Mouse (Mus musculus) heart, postnatal 0 days (tissue): Measurements from ENCODE around the gene Scn11a. TPM values are rescaled to one million over a fixed set of nuclear protein-coding genes. Genes with fewer than 3 reads are reported as not detected.

Experiments
- ATAC-seq: fragments of 200-750 bp; cut with Nextera tagmentation; 2 replicates; pipeline ENCODE4 v1.8.0; 2017; ENCODE audit warnings: low read depth, moderate number of reproducible peaks, moderate library complexity; ENCODE audit not compliant: insufficient read depth
- DNase-seq: peaks from one replicate; pipeline ENCODE4 v3.0.0-alpha.2; 2016; ENCODE audit warnings: low spot score
- H3K27ac ChIP-seq: fragments of 300-500 bp; sonication (generic); 2 replicates; pipeline ENCODE4 v1.5.1; 2014; ENCODE audit warnings: low read depth, mild to moderate bottlenecking
- H3K27me3 ChIP-seq: fragments of 300-500 bp; sonication (generic); 2 replicates; pipeline ENCODE4 v1.6.1; 2014; ENCODE audit warnings: low read length, mixed read lengths; ENCODE audit not compliant: control insufficient read depth, insufficient read depth
- H3K36me3 ChIP-seq: fragments of 300-500 bp; sonication (generic); replicated peaks from 2 replicates; pipeline ENCODE4 v1.6.1; 2014; ENCODE audit warnings: low read length, mixed read lengths; ENCODE audit not compliant: control insufficient read depth, insufficient read depth
- H3K4me1 ChIP-seq: fragments of 300-500 bp; sonication (generic); 2 replicates; pipeline ENCODE4 v1.6.1; 2014; ENCODE audit warnings: antibody characterized with exemption; ENCODE audit not compliant: control insufficient read depth, insufficient read depth
- H3K4me2 ChIP-seq: fragments of 300-500 bp; sonication (generic); 2 replicates; pipeline ENCODE4 v1.6.1; 2014; ENCODE audit warnings: low read depth, mild to moderate bottlenecking, low read length, moderate library complexity
- H3K4me3 ChIP-seq: fragments of 300-500 bp; sonication (generic); 2 replicates; pipeline ENCODE4 v1.5.1; 2014; ENCODE audit warnings: low read depth, low read length
- H3K9ac ChIP-seq: fragments of 300-500 bp; sonication (generic); replicated peaks from 2 replicates; pipeline ENCODE4 v1.6.1; 2014; ENCODE audit warnings: low read depth, low read length, mixed read lengths
- H3K9me3 ChIP-seq: fragments of 300-500 bp; sonication (generic); replicated peaks from 2 replicates; pipeline ENCODE4 v1.6.1; 2016; ENCODE audit warnings: low read length; ENCODE audit not compliant: control insufficient read depth
- CTCF ChIP-seq: IDR thresholded peaks from 2 replicates; pipeline ENCODE4 v1.5.1; 2016; ENCODE audit warnings: antibody characterized with exemption, control low read depth, low read depth
- EP300 ChIP-seq: IDR thresholded peaks from 2 replicates; pipeline ENCODE4 v1.6.1; 2016; ENCODE audit warnings: antibody characterized with exemption, low read depth
- WGBS: fragments of 180-500 bp; shearing (Covaris S2); extraction: QIAGEN DNeasy Blood & Tissue Kit; methylation state at CpG from one replicate; pipeline ENCODE4 v1.1.7; 2014; 5-methylcytosine and 5-hydroxymethylcytosine counted together
- polyA plus RNA-seq: library from polyadenylated mRNA; unstranded; fragments of >200 nt; fragmentation: Nextera tagmentation; extraction: Ambion mirVana; gene quantifications from 2 replicates; pipeline ENCODE4 v1.2.1, GENCODE M21; 2015
- total RNA-seq: library from RNA; depleted of rRNA; stranded (reverse); fragments of >200 nt; gene quantifications from 2 replicates; pipeline ENCODE4 v1.2.3, GENCODE M21; 2014; ENCODE audit warnings: low replicate concordance

Gene Scn11a
- total and polyA plus RNA-seq, 2 experiments from 2014 or later, result 0.03 TPM; not detected in 1

- DNase-seq, result no peak
- Histone ChIP-seq H3K9me3 (no peaks in the 10 kb centered on the region), H3K4me3 (no peak overlapping the region), H3K9ac (no peak overlapping the region), H3K36me3 (no peaks in the 10 kb centered on the region), H3K4me2 (no peak overlapping the region), H3K27me3 (no peaks in the 10 kb centered on the region), H3K27ac (no peak overlapping the region), H3K4me1 (peaks cover 5% of the 10 kb centered on the region; the same call in 1 of the 2 replicates)
- TF ChIP-seq CTCF (no peak), EP300 (no peak)
- WGBS, result 40% methylated on average over 5 of the region's 5 CpGs
- no peak for ATAC-seq
Observed at GRCm38 (mm10) chr9:119741101-119741786, 84.0 kb downstream of the Scn11a start.

DNA sequence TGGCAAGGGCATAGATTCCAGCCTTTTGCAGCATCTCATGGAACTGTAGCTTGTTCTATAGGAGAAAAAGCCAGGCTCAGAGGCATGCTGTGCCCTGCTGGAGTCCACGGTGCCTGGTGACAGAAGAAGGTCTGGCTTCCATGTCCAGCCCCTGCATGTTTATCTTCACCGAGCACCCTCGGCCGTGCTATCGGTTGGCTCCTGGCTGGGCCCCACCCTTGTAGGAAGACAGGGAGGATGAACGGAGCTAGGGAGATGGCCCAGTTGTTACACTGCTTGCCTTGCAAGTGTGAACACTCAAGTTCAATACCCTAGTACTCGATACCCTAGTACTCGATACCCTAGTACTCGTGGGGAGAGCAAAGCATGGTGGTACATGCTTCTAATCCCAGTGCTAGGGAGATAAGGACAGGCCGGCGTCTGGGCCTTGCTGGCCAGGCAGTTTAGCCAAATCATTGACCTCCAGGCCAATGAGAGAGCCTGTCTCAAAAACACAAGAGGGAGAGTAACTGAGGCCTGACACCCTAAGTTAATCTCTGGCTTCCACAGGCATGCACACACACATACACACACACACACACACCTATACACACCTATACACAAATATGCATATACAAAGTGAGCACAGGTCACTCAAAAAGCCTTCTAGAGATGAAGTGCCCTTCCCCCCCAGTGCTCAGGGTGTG lies 96.7 kb downstream of the Scn11a start:
- WGBS, result 62% methylated on average over 11 of the region's 11 CpGs
- Histone ChIP-seq H3K36me3 (no peaks in the 10 kb centered on the region), H3K4me2 (no peak overlapping the region), H3K27me3 (no peaks in the 10 kb centered on the region), H3K4me3 (no peak overlapping the region), H3K27ac (no peak overlapping the region), H3K9ac (no peak overlapping the region), H3K9me3 (no peaks in the 10 kb centered on the region), H3K4me1 (no peaks in the 10 kb centered on the region)
- TF ChIP-seq CTCF (no peak), EP300 (no peak)
- no peak for DNase-seq
- ATAC-seq, result no peak

DNA sequence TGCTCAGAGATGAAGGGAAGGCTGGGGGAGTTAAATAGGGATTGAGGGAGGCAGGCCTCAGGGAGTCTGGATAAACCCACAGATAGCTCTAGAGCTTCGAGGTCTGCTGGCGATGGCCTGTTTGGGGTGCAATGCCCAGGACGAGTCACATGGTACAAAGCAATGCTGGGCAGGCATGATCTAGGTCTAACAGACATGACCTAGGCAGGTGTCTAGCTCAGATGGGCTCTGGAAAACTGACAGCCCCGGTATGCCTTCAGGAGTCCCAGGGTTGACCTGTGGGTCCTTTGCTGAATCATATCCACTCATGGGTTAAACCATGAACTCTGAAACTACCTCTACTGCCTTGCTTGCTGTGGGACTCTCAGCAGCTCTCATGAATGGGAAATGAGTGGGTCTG lies 98.3 kb downstream of the Scn11a start:
- WGBS, result 84% methylated on average over 4 of the region's 4 CpGs
- TF ChIP-seq CTCF (no peak), EP300 (no peak)
- ATAC-seq, result no peak

DNA sequence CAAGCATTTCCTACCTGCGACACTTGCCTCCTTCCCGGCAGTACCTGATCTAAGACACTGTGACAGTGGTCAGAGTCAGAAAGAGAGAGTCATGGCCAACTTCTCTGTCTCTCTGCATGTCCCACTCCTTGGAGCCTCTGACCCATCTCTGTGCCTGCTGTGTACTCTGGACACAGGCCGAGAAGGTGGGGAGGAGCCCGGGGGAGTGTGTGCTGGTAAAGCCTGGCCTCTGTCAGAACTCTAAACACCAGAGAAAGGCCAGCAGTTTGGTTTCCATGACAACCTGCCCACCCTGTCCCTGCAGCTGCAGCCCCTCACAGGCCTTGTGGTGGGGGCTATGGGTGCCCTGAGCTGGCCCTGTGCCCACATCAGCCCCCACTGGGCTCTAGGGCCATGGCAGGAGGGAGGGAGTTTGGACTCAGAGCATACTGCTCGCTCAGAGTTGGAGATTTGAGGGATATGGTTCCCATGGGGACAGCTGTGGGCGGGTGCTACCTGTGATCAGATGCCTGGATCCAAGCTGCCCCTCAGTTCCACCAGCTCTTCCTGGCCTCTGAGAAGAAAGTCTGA lies 99.9 kb downstream of the Scn11a start:
- Histone ChIP-seq H3K4me1 (no peaks in the 10 kb centered on the region), H3K27ac (no peak overlapping the region), H3K4me2 (no peak overlapping the region), H3K9me3 (no peaks in the 10 kb centered on the region), H3K27me3 (no peaks in the 10 kb centered on the region), H3K4me3 (no peak overlapping the region), H3K9ac (no peak overlapping the region), H3K36me3 (no peaks in the 10 kb centered on the region)
- 75% methylated on average over 6 of the region's 6 CpGs for WGBS
- no peak for TF ChIP-seq EP300
- TF ChIP-seq CTCF, result no peak
- ATAC-seq, result no peak
- DNase-seq, result no peak

More for the DNA sequence above, 98.3 kb downstream of the Scn11a start:
- Histone ChIP-seq H3K27me3 (no peaks in the 10 kb centered on the region), H3K9ac (no peak overlapping the region), H3K36me3 (no peaks in the 10 kb centered on the region), H3K4me2 (no peak overlapping the region), H3K4me1 (no peaks in the 10 kb centered on the region), H3K4me3 (no peak overlapping the region), H3K27ac (no peak overlapping the region), H3K9me3 (no peaks in the 10 kb centered on the region)
- no peak for DNase-seq

DNA sequence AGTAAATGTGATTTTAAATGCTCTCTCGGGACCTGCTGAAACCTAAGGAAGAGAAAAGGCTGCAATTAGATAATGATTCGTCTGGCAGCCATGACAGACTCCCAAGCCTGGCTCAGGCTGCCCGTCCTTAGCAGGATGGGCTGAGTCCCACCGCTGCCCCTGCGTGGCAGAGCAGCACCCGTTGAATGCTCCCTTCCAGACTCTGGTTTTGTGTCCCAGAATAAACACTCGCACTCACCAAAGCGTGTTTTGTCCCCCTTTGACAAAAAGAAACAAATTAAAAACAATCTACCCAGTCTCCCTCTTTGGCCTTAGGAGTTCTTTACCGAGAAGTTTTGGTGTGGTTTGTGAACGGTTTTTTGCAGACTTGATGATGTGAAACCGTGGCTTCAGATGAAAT lies 106.0 kb downstream of the Scn11a start, which contains the start of gene Scn10a:
Gene Scn10a (minus strand): TSS at position 101 of the 400 bp plus-strand sequence.
- Histone ChIP-seq H3K9ac (no peak within 1 kb of the TSS), H3K27me3 (no peaks in the 10 kb centered on the region)
- 77% methylated on average over 11 of the region's 11 CpGs for WGBS

More for the DNA sequence above, 106.0 kb downstream of the Scn11a start, which contains the start of gene Scn10a:
- DNase-seq, result no peak
- H3K4me2 ChIP-seq, result no peak within 1 kb of the TSS
- TF ChIP-seq CTCF, result no peak
- TF ChIP-seq EP300, result no peak
- ATAC-seq, result no peak
- H3K4me3 ChIP-seq, result no peak within 1 kb of the TSS
- H3K9me3 ChIP-seq, result no peaks in the 10 kb centered on the region
- H3K27ac ChIP-seq, result no peak within 1 kb of the TSS
- no peaks in the 10 kb centered on the region for H3K36me3 ChIP-seq
- no peaks in the 10 kb centered on the region for H3K4me1 ChIP-seq
